Mouse (Mus musculus) heart, postnatal 10 days (tissue): ENCODE results near the gene Eif2b3. TPM values are rescaled to one million over a fixed set of nuclear protein-coding genes. Genes with fewer than 3 reads are reported as not detected.

Experiments used
- DNase-seq, 2 experiments: peaks; one replicate each; pipeline ENCODE4 v3.0.0; 2021
- intact Hi-C: fragments of 180-260 bp; cut with DNase I; formaldehyde crosslinking; loops from one replicate; pipeline ENCODE4 v1.15.1; 2025
- total RNA-seq, 2 experiments: library from RNA; stranded (reverse); gene quantifications; 2 replicates each; pipeline ENCODE4 v1.2.3; 2021

Eif2b3 gene
- total RNA-seq, 2 experiments from 2014 or later: 19.2 to 20.3 TPM

- intact Hi-C loops: no loop called here
- no peak for DNase-seq
Measured at GRCm38 (mm10) chr4:117010231-117010630, 9.0 kb upstream of the Eif2b3 start.

GRCm38 (mm10) chr4:117013596-117013995, 5.6 kb upstream of the Eif2b3 start:
- intact Hi-C loops: no loop called here
- no peak for DNase-seq

- DNase-seq: no peak
- intact Hi-C loops: loop anchor here (5.0 kb wide), 1 partner anchor 82 kb away; the partner anchor contains the start of gene Ptch2
Measured at GRCm38 (mm10) chr4:117014901-117015415, 4.2 kb upstream of the Eif2b3 start.

GRCm38 (mm10) chr4:117017738-117018137, 1.5 kb upstream of the Eif2b3 start:
- DNase-seq: no peak
- intact Hi-C loops: loop anchor here (5.0 kb wide), 1 partner anchor 80 kb away; the partner anchor contains the start of gene Ptch2

GRCm38 (mm10) chr4:117018327-117018726, 875 bp upstream of the Eif2b3 start:
- intact Hi-C loops: loop anchor here (5.0 kb wide), 1 partner anchor 79 kb away; the partner anchor contains the start of gene Ptch2
- no peak for DNase-seq

- intact Hi-C loops: no loop called here
- no peak for DNase-seq
Measured at GRCm38 (mm10) chr4:117023469-117023868, 4.3 kb downstream of the Eif2b3 start.

- DNase-seq: no peak
- intact Hi-C loops: no loop called here
Measured at GRCm38 (mm10) chr4:117031105-117031504, 11.9 kb downstream of the Eif2b3 start.

GRCm38 (mm10) chr4:117039925-117040687, 20.9 kb downstream of the Eif2b3 start:
- peak; percentile 68 to 69 for DNase-seq
- intact Hi-C loops: no loop called here

GRCm38 (mm10) chr4:117040791-117041190, 21.6 kb downstream of the Eif2b3 start:
- no peak for DNase-seq
- intact Hi-C loops: no loop called here

GRCm38 (mm10) chr4:117041283-117041721, 22.1 kb downstream of the Eif2b3 start:
- intact Hi-C loops: no loop called here

GRCm38 (mm10) chr4:117048836-117049235, 29.6 kb downstream of the Eif2b3 start:
- peak; percentile 64 to 65 for DNase-seq
- intact Hi-C loops: no loop called here

More at GRCm38 (mm10) chr4:117041283-117041721, 22.1 kb downstream of the Eif2b3 start:
- DNase-seq: peak; percentile 67 to 79

GRCm38 (mm10) chr4:117049485-117049884, 30.3 kb downstream of the Eif2b3 start:
- no peak for DNase-seq
- intact Hi-C loops: no loop called here

- peak; percentile 69 to 72 for DNase-seq
- intact Hi-C loops: no loop called here
Measured at GRCm38 (mm10) chr4:117052626-117053025, 33.4 kb downstream of the Eif2b3 start.

- DNase-seq: no peak
- intact Hi-C loops: no loop called here
Measured at GRCm38 (mm10) chr4:117053956-117054355, 34.8 kb downstream of the Eif2b3 start.

GRCm38 (mm10) chr4:117056102-117056501, 36.9 kb downstream of the Eif2b3 start:
- intact Hi-C loops: no loop called here
- no peak for DNase-seq

- intact Hi-C loops: no loop called here
- no peak for DNase-seq
Measured at GRCm38 (mm10) chr4:117056514-117056913, 37.3 kb downstream of the Eif2b3 start.

GRCm38 (mm10) chr4:117058512-117058911, 39.3 kb downstream of the Eif2b3 start:
- no peak for DNase-seq
- intact Hi-C loops: no loop called here

GRCm38 (mm10) chr4:117062700-117063390, 43.6 kb downstream of the Eif2b3 start:
- intact Hi-C loops: no loop called here

GRCm38 (mm10) chr4:117068035-117068434, 48.8 kb downstream of the Eif2b3 start:
- no peak for DNase-seq
- intact Hi-C loops: no loop called here

More at GRCm38 (mm10) chr4:117062700-117063390, 43.6 kb downstream of the Eif2b3 start:
- no peak for DNase-seq

- DNase-seq: no peak
- intact Hi-C loops: no loop called here
Measured at GRCm38 (mm10) chr4:117069647-117070046, 50.4 kb downstream of the Eif2b3 start.

GRCm38 (mm10) chr4:117070624-117071023, 51.4 kb downstream of the Eif2b3 start:
- DNase-seq: no peak
- intact Hi-C loops: no loop called here
